Mouse (Mus musculus) kidney, postnatal 10 days (tissue): ENCODE measurements around the gene Trp53bp2.

Experiments
- DNase-seq: peaks from one replicate; pipeline ENCODE4 v3.0.0; 2021; ENCODE audit warnings: mixed read lengths

The Trp53bp2 gene

DNA sequence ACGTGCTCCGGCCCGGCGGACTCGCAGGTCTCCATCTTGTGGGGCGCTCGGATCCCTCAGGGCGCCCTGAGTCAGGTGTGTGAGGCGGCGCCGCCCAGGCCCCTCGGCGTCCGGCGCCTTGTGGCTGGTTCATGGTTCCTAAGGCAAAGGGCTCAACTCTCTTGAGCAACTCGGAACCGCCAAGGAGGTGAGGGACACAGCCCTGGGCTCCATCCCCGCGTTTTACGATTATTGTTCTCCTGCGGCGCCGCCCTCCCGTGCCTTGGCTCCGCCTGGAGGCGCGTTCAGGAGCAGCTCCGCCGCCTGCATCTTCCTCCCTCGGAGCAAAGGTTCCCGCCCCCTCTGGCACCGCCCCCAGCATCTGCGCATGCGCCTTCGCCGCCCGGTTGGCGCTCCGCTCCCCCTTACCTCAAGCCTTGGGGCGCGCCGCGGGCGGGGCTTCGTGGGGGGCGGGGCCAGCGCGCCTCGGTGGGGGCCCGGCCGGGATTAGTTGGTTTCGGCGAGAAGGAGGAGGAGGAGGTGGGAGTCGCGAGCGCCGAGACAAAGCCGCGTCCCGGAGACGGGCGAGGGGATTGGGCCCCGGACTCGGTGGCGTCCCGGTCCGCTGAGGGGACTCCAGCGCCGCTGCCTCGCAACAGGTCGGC is at the start of gene Trp53bp2:
Gene Trp53bp2 (plus strand): TSS at position 489 of the 644 bp plus-strand sequence.
- DNase-seq: peak; percentile 99

DNA sequence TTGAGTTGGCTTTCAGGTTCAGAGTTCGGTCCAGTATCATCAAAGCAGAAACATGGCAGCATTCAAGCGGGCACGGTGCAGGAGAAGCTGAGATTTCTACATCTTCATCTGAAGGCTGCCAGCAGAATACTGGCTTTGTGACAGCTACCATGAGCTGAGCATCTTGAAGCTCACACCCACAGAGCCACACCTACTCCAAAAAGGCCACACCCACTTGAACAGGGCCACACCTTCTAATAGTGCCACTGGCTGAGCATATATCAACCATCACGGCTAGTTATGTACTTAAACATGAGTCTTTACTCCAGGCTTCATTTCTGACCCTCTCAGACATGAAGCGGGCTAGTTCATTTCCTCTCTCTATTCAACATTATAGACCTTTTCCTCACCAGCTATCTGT is 46.3 kb upstream of the Trp53bp2 start:
- DNase-seq: no peak

DNA sequence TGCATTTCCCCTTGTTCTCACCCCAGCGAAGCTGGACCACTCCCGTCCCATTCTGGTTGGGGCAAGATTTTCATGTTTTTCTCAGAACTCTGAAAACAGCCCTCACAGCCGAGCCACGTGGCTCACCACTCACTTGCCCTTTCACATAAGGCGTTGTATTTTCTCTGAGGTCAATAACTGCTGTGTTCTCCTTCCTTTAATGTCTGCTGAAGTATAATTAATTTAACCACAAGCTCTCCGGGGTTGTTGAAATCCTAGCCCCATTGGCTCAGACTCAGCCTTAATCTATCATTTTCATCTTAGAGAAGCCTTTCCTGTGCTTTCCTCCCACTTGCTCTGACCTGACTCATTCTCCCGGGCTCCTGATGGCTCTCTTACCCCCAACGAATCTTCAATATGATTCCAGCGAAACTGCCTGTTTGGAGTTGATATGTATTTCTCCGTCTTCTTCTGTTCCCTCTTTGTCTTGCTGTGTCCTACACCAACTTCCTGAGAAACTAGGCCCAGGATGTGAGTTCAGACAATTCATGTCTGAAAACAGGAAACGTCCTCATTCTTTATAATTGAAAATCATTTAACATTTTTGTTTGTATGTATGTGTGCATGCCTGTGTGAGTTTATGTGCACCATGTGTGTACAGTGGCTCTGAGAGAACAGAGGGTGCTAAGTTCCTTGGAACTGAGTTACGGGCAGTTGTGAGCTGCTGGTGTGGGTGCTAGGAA is 45.1 kb upstream of the Trp53bp2 start:
- DNase-seq: no peak

DNA sequence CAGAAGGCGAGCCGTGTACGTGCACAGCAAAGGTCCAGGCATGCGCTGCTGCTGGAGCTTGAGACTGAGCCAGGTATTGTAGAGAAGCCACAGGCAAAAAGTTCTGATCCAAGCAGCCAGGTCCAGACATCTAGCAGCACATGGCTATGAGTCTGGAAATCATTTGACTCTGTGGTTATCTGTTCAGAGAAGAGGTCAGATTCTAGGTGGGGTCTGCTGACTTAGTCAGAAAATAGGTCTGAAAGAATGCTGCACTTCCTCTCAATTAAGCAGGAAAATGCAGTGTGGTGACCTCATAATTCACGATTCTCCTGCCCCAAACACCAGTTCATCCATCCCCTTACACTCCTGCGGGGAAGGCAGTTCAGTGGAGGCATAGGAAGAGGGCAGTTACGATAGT is 40.7 kb upstream of the Trp53bp2 start:
- no peak for DNase-seq

DNA sequence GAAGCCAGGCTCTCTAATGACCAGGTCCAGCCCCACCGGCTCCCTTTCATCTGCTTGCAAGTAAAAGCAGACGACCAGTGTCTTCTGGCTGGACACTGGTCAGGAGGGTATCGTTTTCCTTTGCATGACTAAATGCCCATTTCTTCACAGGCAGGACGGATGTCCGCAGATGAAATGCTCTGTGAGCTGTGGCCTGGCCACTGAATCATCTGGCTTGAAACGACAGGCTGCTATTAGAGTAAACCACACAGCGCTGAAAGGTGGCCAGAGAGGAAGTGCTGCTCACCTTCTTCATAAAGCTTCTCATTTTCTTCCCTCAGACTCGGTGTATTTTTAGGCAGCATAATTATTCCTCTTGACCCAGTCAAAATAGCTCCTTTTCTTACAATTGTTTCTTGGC is 40.2 kb upstream of the Trp53bp2 start:
- no peak for DNase-seq

DNA sequence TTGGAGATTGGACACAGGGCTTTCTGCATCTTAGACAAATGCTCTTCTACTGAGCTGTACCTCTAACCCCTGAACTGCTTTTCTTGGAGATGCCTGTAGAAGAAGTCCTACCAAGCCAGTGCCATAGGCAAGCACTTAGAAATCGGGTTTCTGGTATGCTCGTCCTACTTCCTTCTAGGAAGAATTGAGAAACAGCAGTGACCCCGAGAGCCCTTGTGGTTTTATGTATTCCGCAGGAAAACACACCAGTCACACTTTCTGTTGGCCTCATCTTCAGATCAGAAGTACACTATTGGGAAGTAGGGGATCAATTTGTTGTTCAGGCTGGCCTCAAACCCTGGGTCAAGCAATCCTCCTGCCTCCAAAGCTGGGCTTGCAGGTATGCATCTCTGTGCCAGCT is 39.5 kb upstream of the Trp53bp2 start:
- no peak for DNase-seq

DNA sequence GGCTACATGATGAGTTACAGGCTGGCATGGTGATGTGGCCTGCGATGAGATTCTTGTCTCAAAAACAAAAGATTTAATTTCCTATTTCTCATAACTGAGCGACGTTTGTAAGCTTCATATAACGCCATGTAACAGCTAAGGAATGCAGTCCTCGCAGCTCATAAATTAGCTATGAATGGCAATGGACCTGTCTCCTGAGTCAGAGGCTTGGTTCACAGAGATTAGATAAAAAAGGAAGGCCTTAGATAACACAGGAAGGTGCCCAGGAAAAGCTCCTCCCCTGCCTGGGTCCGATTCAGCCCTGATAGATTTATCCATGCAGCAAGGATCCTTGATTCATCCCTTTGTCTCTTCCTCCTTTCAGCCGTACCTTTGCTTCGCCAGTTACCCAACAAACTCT is 37.1 kb upstream of the Trp53bp2 start:
- DNase-seq: no peak

DNA sequence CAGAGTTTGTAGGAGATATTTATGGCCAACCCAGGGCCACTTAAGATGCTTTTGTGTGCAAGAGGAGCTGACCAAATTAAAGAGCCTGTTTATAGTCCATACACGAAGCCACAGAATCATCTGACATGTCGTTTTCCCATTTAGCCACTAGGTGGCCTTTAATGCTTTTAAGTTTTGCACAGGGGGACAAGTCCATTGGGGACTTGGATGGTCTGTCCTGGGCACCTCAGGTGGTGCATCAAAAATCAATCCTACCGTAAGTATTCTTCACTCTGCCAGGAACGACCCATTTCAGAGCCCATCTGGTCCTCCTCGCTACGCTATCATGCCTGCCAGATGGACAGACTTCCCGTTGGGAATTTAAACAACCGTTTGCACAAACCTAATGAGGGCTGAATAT is 32.8 kb upstream of the Trp53bp2 start:
- peak; percentile 39 for DNase-seq

DNA sequence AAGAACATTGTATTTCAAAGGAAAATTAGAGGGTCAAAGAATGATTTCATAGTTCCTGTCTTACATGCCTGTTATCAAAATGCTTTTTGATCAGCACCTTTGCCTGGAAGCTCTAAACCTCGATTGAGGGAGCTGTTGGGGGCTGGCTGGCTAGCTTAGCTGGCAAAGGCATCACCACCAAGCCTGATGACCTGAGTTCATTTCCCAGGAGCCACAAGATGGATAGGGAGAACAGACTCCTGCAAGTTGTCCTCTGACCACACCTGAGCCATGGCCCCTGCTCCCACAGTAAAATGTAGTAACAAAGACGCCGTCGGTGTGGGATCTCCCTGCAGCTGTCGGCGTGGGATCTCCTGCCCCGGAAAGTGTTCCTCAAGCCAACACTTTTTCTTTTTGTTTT is 32.1 kb upstream of the Trp53bp2 start:
- no peak for DNase-seq

DNA sequence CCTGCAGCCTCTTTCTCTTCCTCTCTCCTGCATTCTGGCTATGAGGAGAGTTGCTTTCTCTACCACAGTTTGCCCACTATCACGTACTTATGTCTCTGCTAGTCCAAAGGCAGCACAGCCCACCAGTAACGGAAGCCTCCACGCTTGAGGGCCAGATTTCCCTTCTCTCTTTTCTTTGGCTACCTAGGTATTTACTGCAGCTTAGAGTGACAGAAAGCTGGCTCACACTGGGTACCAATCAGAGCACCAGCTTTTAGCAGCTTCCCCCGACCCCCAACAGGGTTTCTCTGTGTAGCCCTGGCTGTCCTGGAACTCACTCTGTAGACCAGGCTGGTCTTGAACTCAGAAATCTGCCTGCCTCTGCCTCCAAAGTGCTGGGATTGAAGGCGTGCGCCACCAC is 31.5 kb upstream of the Trp53bp2 start:
- no peak for DNase-seq

DNA sequence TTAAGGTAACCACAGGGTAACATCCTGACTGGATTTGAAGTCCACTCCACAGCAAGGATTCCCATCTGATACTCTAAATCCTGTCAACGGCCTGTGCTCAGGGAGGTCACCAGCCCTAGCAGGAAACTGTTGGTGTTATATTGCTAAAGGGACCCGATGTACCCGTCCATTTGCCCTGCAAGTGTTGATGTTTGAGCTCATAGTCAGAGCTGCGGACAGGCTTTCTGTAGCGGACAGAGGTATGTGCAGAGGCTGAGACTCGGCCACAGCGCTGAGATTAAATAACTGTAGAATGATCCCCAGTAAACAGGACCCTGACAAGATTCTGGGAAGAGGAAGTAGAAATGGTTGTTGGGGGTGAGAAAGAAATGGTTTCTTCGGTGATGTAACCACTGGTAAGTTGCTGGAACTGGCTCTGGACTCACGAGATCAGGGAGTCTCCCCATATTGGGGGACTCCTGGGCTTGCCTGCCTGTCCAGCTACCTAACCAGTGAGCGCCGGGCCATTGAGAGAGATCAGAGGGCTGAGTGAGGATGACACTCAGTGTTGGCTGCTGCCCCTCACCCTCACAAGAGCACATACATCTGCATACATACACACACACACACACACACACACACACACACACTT is 30.7 kb upstream of the Trp53bp2 start:
- DNase-seq: no peak

DNA sequence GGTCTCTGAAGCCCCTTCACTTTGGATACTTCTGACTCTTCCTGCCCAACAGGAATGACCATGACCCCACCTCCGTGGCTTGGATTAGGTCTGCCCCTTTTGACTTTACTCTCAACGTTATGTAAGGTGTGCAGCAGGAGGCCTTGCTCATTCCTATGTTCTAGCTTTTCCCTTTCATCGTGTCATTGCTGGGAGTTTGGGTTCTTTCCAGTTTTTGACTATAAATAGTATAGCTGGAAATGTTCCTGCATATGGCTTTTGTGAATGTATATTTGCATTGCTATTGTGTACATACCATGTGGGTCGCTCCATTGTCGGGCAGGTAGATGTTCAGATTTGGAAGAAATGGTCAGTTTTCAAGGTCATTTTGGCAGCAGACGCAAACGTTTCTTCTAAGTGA is 30.1 kb upstream of the Trp53bp2 start:
- DNase-seq: no peak

DNA sequence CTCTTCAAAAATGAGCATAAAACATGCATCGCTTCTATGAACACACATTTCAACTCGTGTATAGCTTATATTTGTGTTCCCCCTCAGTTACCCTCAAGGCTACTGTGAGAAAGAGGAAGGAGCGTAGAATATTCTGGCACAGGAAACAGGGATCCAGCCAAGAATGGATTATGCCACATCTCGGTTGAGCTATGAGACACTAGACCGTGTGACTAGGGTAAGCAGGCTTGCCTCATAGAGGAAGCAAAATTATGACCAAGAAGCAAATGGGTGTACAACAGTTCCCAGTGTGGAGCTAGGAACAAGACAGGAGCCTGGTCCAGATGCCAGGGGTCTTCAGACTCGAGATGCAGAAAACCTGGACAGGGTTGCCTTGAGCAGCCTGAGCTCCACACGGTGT is 28.3 kb upstream of the Trp53bp2 start:
- no peak for DNase-seq

DNA sequence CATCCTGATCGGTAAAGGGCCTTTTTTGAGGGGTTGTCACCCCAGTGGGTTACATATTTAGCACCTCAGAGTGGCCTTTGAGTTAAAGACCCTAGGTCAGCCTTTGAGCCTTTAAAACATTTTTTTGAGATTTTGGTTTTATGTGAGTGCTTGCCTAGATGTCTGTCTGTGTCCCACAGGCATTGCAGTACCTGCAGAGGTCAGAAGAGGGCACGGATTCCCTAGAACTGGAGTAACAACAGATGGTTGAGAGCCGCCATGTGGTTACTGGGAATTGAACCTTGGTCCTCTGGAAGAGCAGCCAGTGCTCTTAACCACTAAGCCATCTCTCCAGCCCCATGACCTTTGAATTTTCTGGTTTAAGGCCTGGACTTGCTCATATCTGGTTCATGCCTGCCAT is 27.6 kb upstream of the Trp53bp2 start:
- no peak for DNase-seq

DNA sequence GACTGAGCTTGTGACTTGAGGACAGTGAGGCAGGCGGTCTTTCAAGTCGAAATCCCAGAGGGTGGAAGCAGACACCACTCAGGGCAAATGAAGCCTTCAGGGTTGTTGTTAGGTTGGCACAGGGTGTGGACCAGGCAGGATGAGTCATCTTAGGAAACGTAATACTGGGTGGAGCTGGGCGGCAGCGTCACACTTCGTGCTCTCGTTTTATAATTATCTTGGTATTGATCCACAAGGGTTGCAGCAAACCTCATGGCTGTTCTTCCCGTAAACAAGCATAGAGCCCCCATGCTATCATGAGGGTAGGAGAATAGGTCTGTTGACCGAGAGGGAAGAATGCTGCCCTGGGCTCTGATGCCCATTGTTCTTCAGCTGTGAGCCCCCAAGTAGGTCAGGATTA is 25.9 kb upstream of the Trp53bp2 start:
- DNase-seq: no peak

DNA sequence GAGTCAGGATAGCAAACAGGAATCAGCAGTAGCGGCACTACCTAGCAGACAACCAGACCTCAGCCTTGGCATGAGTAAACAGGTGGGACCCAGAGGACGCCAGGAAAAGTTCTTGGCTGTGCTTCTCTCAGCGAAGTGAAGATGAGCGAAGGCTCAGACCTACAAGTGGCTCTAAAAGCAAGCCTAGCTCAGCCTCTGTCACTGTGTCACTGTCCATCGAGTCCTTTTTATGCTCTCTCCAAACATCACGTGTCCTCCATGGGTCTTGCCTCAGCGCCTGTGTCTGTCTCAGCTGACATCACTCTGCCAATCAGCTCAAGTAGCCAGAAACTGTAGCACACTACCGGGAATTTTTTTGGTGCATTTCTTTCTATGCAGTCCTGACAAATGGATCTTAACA is 22.5 kb upstream of the Trp53bp2 start:
- DNase-seq: no peak

DNA sequence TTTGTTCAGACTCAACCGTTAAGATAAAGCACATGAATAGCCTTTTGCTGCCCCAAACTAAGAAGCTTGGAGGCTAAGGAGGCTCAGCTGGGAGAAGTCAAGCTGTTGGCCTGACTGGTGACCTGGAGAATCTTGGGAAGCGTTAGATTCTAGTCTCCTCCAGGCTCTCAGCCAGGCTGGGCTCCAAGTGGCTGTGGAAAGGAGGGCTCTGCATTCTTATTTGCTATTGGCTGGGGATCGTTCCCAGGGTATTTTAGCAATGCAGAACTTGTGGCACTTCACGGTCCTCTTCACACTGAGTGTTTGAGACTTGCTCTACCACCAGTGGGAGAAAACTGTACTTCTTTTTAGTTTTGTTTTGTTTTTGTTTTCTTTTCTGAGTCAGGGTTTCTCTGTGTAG is 20.2 kb upstream of the Trp53bp2 start:
- DNase-seq: peak; percentile 67

DNA sequence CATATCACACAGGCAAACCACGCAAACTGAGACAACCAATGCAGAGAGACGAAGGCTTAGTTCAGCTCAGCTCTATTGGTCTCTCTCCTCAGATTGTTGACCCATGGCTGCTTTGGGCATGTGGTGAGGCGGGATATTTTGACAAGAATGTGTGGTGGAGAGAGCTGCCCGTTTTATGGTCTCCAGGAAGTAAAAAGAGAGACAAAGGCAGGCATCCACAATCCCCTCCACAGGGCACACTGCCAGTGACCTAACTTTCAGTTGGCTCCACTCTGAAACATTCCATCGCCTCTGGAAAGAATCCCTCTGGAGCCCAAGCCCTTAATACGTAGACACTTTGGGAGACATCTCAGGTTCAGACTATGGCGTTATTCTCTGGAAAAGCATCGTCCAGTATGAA is 10.8 kb upstream of the Trp53bp2 start:
- no peak for DNase-seq

DNA sequence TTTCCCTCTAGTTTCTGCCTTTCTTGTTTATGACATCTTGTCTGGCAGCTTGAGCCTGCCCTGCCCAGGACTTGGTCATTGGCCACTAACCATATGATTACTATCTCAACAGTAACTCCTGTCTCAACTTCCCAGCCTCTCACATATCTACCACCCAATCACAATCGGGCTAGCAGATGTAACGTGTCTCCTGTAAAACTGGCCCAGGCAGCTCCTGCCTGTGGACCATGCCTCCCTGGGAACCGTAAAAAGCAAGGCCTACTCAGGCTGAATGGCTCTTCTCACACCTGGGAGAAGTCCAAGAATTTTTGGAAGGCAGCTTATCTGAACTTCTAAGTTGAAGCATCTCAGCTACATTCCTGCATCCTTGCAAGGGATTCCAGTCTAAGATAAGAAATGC is 10.2 kb upstream of the Trp53bp2 start:
- DNase-seq: no peak

DNA sequence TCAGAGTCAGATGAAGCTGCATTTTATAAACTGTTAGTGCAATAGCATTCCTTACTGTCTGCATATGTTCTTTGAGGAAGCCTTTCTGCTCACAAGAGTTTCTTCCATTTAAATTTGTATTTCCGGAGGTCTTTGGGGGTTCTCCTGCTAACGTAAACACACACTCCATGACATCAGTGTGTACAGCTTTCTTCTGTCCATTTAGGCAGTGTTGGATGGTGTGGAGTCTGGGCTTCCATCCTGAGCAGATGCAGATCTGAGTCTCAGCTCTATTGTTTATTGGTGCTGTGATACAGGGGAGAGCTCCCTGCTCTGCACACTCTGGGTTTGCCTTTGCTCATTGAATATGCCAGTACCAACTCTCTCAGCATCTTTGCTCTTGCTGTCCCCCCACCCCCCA is 9.8 kb upstream of the Trp53bp2 start:
- DNase-seq: no peak

DNA sequence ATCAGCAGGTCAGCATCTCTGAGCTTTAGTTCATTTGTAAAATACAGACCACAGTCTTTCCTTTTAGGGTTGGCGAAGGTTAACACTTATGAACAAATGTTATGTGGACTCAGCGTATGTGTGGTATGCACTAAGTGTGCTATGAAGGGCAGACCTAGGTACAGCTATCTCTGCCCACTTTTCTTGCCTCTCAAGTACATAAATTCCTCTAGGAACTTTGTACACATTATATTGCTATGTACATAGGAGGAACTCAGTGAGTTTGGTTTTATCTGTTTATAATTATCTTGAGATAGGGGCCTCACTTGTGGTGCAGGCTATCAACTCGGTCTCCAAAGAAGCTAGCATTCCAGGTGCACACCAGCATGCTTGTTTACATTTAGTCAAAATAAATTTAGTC is 9.1 kb upstream of the Trp53bp2 start:
- DNase-seq: no peak

DNA sequence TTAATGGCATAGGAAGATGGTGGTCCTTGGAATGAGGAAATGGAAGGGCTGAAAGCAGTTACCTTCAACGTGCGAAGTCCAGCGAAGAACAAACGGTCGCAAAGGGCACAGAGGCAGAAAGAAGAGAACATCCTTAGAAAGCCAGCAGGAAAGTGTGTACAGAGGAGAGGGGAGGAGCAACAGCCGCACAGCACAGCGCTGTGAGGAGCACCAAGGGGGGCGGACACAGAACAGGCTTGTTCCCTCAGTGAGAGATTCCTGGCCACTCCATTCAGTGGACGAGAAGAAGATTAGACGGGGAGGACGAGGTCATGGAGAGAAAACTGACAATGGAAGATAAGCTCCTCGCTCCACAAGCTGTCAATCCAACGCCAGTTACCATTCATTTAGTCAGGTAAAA is 5.9 kb upstream of the Trp53bp2 start:
- peak; percentile 30 for DNase-seq

DNA sequence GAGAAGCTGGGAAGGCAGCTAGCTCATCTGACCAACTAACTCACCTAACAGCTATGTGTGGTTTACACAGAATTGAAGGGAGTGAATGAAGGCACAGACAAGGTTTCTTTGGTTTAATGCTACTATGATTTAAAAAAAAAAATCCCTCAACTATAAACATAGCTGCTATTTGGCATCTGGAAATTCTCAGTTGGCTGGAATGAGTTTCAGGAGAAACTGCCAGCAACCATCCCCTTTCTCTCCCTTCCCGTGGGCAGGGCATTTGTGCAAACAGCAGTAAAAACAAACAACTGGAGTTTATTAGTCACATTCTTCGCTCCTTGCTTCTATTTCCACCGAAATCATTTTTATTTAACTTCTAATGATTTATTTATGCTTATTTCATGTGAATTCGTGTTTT is 2.4 kb upstream of the Trp53bp2 start:
- DNase-seq: no peak

DNA sequence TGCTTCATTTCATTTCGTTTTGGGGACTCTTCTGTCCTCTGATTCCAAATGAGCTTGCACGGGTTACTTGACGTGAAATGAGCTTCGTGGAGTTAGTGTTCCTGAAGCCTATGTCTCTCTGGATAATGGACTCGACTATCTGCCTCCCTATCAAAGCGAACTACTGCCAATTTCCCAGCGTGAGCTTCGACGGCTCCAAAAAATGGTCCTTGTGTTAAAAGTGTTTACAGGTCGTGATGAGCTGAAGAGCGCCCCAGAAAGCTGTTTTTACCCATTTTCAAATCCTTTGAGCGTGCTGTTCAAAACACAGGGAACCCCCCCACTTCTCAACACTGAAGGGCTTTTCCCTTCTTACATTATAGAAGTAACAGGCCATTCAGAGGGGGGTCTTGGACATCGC is 729 bp upstream of the Trp53bp2 start:
- DNase-seq: no peak
